Mouse (Mus musculus) gonadal fat pad, adult 2 months (tissue): ENCODE measurements around the gene Dgkg. TPM values are rescaled to one million over a fixed set of nuclear protein-coding genes. Genes with fewer than 3 reads are reported as not detected.

ENCODE experiments used
- DNase-seq: peaks from one replicate; pipeline ENCODE4 v3.0.0-alpha.2; 2012; ENCODE audit warnings: low read depth
- polyA plus RNA-seq: library from polyadenylated mRNA; depleted of rRNA; stranded (reverse); fragments of >200 nt; gene quantifications from 2 replicates; pipeline ENCODE4 v1.2.3, GENCODE M21; 2012; rRNA removed

Gene Dgkg
- polyA plus RNA-seq, 1 experiment, result 2.4 TPM

DNA sequence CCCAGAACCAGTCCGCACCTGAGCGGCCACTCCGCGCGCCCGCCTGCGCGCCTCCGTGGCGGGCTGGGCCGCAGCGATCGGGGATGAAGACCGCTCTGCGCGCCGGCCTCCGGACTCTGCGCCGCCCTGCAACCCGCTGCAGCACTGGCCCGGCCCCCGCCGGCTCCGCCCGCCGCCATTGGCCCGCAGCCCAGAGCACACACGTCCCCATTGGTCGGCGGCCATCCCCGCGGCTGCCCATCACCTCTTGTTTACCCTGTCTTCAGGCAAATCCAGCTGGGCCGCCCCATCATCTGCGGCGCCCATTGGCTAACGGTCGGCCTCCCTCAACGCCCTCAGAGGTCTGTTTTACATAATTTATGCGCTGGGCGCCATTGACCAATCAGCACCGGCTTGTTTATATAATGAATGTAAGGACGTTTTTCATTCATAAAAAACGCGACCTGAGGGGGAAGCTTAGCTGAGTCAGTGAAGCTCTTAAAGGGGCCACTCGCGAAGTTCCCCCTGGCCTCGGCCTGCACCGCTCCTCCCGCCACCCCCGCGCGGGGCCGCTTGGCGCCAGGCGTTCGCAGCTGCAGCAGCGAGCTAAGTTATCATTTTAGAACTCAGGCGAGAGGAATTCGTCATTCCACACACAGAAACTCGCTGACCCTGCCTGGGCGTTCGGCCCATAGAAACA lies 217.4 kb downstream of the Dgkg start, which contains the start of gene Etv5:
Gene Etv5 (minus strand): TSS at position 221 of the 679 bp plus-strand sequence.
- peak; percentile 85 for DNase-seq

DNA sequence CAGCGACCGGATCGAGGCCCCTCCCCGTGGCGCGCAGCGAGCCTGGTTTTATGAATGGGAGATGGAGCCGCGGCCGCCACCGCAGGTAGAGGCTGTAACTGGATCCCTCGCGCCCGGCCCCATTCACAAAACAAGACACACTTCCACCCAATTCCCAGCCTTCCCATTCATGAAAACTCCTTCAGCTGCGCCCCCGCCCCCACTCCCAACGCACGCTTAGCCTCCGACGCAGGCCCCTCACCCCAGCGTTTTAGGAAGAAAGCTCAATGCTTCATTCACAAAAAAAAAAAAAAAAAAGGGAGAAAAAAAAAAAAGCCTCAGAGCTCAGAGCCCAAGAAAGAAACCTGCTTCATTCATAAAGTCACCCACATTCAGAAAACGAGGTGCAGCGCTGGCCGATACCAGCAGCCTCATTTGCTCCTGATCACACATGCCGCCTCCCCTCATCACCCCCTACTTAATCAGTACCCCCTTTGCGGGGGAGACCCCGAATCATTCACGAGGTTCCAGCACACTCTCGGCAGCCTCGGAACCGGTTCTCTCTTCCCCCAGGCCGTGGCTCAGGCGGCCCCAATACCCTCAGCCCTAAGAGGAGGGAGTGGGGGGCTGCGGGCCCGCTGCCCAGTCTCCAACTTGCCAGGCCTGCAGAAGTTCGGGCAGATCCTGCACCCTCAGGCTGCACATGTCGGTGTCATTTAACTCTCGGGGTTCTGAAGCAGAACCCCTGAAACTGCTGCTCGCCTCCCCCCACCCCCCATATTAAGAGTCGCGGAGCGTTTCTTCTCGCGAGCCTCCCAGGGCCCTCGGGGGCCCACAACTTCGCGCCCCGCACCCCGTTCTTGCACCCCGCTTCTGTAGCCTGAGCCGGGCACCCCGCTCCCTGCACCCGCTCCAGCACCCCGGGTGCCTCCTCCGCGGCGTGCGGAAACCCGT lies 218.3 kb downstream of the Dgkg start:
- no peak for DNase-seq

DNA sequence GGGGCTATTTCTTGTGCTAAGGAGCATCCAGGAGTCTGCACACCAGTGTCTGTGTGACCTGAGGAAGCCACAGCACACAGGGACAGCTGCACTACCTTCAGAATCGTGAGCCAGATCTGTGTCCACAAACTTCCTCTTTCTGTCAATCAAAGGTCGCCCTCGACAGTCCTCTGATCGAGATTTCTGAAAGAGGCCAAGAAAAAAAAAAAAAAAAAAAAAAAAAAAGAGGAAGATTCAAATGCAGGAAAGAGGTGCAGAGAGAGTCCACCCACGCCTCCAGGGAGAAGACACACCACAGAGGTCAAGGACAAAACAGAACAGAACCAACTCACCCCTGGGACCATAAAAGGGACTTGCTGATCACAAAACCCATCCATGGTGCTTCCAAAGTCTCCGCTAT lies 220.9 kb downstream of the Dgkg start:
- DNase-seq, result no peak

DNA sequence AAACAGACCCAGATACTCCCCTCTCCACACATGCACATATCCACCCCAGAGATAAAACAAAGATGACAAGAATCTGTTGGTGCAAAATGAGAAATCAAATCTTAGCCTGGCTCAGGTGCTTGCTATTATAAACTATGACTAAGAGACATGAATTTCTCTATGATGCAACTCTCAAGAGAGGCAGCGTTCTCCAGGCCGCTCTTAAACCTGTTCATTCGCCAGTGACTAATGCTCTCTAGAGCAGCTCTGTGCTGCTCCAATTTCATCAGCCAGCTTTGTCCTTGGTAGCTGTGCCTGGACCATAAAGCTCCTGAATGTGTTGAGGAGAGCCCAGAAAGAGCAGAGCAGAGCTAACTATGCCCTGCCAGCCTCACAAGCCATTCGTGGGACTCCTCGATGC lies 222.5 kb downstream of the Dgkg start:
- no peak for DNase-seq

DNA sequence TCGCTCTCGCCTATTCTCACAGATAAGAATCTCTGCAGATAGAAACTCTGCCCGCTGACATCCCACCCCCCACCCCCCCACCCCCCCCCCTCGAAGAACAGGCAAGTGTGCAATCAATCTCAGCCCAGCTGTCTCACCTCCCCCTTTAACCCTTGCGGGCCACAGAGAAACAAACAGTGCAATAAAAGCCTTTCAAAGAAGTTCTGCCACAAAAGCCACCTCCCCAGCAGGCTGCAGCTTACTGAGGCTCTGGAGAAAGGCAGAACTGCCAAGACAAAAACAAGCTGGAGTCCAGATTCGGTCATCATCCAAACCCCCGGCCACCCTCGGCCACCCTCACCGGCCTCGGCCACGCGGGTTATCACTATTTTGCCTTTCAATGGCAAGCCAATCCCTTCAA lies 223.1 kb downstream of the Dgkg start:
- DNase-seq, result no peak

DNA sequence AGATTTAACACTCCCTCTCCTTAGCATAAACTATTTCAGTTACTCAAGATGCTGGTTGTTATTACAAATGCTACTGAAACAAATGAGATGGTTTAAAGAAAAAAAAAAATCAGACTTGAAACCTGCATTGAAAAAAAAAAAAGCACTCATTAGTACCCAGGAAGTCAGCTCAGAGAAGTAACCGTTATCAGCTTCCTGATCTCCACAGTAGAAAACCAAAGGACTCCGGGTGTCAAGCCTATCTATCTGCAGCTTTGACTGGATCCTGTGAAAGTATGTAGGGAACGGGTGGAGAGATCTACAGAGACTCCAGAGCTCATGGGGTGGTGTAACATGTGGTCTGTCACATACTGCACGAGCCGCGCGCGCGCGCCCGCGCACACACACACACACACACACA lies 225.2 kb downstream of the Dgkg start:
- DNase-seq, result no peak

DNA sequence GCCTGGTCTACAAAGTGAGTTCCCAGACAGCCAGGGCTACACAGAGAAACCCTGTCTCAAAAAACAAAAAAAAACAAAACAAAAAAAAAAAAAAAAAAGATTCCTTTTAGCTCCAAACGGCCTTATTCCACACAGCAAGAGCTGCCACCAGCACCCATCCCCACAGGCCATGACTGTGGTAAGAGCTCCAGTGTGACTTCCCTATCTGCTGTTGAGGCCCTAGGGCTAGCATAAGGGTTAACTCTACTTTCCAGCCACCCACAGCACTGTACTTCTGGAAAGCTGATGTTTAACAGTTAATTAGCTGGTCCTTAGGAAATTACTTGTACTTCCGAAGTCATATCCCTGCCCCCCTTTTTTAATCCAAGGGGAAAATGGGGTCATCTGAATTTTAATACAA lies 225.7 kb downstream of the Dgkg start:
- DNase-seq, result no peak

DNA sequence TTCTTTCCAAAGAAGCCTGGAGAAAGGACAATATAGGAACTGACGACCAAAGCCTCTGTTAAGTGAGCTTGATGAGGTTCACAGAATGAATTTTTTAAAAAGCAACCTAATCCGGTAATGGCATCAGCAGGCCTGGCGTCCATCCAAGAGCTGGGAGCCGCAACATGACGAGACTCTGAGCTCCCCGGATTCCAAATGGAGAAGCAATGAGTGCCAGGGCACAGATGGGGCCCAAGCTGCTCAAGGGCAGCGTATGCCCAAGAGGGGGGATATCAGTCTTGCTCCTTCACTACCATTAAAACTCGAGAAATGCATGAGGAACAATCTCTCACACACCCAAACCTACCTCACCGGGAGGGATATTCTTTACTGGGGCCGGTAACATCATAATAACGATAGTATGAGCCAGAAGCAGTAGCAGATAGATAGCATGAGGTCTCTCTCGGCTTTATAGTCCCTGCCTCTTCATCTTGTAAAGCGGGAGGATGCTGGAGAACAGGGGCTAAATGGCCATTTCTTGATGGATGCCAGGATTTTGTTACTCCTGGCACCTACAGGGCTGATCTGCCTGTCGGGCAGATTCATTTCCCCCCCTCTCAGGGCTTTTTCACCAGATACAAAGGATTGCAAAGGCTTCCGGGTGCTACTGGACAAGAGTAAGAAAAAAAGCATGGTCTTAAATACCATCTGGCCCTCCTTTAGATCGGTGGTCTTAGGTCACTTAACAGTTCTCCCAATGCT lies 226.6 kb downstream of the Dgkg start:
- DNase-seq, result no peak

DNA sequence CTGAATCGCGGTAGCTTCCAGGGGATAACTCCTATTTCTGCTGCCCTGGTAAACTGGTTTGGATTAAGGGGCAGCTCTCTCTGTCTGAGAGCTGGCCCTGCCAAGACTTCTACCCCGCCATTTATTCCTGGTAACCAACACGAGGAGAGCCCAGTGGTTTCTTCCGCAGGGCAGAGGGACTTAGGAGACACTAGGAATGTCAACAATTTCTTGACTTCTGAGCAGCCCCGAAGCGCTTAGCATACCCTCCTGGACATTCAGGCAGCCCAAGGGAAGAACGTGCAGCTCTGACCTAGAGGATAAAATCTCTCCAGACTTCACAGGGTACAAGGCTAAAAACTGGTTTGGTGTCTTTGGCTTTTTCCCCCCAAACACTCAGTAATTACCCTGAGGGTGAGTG lies 227.6 kb downstream of the Dgkg start:
- no peak for DNase-seq

DNA sequence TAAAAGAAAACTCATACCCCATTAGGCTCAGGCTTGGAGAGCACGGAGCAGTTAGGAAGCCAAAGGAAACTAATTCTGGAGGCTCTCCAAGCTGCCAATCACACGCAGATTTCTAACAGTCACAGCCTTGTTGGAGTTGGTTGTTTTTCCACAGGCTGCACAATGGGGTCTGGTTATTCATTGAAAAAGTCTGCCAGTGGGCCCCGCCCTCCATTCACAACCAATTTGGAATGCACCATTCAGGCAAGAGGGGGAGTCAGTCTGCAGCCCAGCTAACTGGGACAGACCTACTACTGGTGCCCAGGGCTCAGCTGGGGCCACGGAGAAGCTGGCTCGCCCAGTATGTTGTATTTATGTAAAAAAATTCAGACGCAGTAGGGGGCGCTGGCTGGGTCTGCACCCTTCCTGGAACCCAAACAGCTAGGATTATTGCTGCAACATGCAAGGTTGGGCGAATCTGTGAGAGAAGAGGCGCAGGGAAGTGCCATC lies 228.1 kb downstream of the Dgkg start:
- no peak for DNase-seq

DNA sequence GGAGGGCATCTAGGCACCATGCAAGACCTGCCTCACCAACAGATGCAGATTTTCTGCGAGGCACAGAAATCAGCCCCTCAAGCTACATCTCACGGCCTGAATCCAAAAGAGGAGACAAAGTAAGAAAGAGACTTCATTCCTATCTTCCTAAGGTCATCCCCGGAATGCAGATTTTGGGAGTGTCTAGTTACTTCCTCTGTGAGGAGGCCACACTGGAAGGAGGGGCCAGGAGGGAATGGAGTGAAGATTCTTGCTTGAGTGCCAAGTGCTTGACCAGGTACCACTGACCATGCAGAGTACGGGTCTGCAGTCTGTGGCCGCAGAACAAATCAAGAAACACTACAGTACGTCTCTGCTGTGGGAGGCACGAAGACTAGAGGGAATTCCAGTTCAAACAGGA lies 230.2 kb downstream of the Dgkg start:
- no peak for DNase-seq

DNA sequence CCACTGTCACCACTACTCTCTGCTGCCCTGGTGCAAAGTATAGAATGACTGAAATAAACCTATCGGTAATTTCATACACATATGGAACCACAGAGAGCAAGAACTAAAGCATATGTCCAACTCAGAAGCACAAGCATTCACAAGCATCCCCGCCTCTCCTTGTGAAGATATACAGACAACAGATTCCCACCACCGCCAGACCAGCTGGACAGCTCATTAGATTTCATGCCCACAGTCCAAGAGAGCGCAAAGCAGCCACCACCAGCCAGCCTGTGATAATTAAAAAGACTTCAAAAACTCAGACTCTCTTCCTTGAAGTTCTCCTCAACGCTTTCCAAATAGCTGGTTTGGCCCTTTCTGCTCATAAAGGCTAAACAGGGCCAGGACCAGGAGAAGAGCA lies 234.8 kb downstream of the Dgkg start:
- no peak for DNase-seq

Other genes with a start within 250 kb of the Dgkg start
- gene Etv5, start 217.5 kb downstream of the Dgkg start, polyA plus RNA-seq, result 92.1 and 135 TPM in 2 replicates
- not detected in 2 replicates for gene Crygs, start 154.4 kb upstream of the Dgkg start, polyA plus RNA-seq
- 18.1 and 19.8 TPM in 2 replicates for gene Tbccd1, start 200.4 kb upstream of the Dgkg start, polyA plus RNA-seq
- gene Dnajb11, start 200.6 kb upstream of the Dgkg start, polyA plus RNA-seq, result 21.0 and 35.3 TPM in 2 replicates
- 1.6 and 11.2 TPM in 2 replicates for gene Ahsg, start 234.1 kb upstream of the Dgkg start, polyA plus RNA-seq